Mouse (Mus musculus): Measurements from ENCODE around the gene Srpk2. TPM values are rescaled to one million over a fixed set of nuclear protein-coding genes. Genes with fewer than 3 reads are reported as not detected.
"Not testable (repeated sequence)": the region's sequence is repeated elsewhere in the genome, so short reads cannot be mapped to it uniquely, and the experiment has no call there.

The Srpk2 gene
- total RNA-seq, 2 experiments from 2014 or later = 139 to 157 TPM

GRCm38 (mm10) chr5:23615586-23616269 lies 68.7 kb downstream of the Srpk2 start:
- no peak for DNase-seq (ENCODE audit: low spot score in 2 of 2)

DNA sequence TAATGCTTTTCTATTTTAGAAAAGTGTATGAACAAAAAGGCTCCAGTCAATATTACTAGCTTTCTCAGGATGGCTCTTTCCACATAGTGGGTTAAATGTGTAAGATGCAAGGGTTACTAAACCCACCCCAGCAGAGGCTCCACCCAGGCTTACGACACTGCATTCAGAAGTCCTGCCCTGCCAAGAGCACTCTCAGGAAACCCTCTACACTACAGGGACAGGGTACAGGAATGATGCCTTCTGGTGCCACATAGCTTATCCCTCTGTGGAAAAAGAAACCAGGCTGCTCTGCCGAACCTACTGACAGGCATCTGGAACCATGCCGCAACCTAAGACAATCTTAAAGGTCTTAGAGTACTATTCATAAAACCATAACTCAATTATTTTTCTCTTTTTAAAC lies 71.6 kb downstream of the Srpk2 start:
- no peak for DNase-seq (ENCODE audit: low spot score in 2 of 2)

DNA sequence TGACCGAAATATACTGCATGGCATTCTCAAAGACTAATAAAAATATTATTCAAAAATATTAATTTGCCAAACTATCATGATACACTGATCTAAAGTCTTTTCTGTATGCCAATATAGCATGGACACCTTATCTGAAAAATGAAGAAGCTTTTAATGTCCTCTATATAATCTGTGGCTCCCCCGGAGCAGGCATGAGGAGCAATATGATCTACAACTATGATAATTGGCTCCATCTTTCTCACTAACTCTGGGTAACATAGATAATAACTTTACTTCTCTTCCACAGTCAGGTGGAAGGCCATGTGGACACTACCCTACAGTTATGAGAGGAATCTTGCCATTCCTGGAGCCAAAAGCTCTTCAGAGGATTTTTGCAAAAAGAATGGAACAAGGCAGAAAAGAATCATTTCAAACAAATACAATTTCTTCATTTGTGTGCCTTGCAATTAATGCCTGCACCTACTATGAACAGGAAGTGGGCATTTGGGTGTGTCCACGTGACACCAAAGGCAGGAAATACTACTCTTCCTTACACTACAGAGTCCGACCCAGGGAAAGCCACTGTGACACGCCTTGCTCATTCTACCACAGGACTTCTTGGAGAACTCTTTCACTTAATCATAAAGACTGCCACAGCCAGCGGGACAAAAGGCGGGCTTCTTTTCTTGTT lies 80.2 kb downstream of the Srpk2 start:
- DNase-seq (ENCODE audit: low spot score in 2 of 2) = no peak

- DNase-seq (ENCODE audit: low spot score in 2 of 2) = peak; percentile 32 to 58
Observed at GRCm38 (mm10) chr5:23599750-23600537, 84.5 kb downstream of the Srpk2 start.

GRCm38 (mm10) chr5:23599171-23599570 lies 85.2 kb downstream of the Srpk2 start:
- no peak for DNase-seq (ENCODE audit: low spot score in 2 of 2)

DNA sequence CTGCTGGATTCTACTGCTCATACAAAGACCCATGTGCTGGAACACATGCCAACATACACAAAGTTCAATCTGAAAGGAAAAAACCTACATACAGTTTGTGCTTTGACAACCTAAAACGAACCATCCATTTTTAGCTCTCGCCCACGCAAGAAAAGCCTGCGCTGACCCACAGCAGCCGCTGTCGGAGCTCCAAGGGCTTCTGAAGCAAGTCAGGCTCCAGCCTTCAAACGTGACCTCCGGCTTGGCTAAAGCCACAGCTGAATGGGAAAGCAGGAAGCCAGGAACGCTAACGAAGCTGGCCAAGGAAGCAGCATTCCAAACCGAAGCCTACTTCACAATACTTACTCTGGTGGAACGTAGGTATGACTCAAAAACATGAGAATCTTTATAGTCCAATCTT lies 85.9 kb downstream of the Srpk2 start:
- no peak for DNase-seq (ENCODE audit: low spot score in 2 of 2)

DNA sequence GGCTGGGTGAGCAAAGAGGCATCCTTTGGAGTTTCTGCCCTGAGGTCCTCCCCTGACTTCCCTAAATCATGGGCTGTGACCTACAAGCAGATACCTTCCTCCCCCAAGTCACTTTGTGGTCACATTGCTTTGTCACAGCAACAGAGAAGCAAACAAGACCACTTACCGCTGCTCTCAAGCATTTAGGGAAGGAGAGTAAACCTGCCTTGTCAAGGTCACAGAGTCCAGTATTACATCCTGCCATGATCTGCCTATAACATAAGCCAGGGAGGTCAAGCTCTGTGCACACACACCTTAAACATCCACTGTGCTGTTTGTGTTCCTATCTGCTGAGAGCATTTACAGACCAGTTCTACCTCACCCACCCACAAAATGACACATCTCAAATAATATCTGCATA lies 86.4 kb downstream of the Srpk2 start:
- DNase-seq (ENCODE audit: low spot score in 2 of 2) = no peak

- no peak for DNase-seq (ENCODE audit: low spot score in 2 of 2)
Observed at GRCm38 (mm10) chr5:23597260-23597864, 87.1 kb downstream of the Srpk2 start.

DNA sequence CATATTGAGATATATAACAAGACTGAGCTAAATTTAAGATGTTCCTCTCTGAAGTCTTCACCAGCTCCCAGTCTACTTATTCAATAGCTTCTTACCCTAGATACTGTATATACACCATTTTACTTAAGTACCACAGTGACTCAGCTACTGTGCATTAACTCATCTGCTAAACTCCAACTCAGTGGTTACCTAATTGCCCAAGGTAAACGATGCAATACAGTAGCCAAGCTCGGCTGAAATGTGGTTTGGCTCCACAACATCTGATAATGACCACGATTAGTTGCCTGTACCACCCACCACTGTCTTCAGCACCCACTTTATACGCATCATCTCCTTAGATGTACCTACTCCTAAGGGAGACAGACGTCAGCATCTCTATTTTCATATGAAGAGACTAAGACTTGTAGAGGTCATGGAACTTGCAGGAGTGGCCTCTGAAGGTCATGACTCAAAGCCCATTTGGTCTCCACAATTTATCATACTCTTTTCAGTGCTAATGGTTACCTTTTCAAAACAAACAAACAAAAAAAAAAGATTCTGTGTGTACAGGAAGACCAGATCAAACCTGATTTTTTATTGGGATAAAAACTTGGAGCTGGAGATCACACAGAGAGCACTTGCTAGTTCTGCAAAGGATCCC lies 88.0 kb downstream of the Srpk2 start:
- DNase-seq (ENCODE audit: low spot score in 2 of 2) = no peak

DNA sequence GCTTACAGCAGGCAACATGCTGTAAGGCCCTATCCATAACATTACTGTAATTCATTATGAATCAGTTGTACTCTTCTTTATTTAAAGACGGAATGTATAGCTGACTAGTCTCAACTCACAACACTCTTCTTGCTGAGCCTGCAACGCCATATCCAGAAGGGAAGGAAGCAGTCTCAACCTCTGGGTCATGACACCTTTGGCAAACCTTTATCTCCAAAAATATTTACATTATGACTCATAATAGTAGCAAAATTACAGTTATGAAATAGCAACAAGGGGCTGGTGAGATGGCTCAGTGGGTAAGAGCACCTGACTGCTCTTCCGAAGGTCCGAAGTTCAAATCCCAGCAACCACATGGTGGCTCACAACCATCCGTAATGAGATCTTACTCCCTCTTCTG lies 94.1 kb downstream of the Srpk2 start:
- DNase-seq (ENCODE audit: low spot score in 2 of 2) = not testable (repeated sequence)

GRCm38 (mm10) chr5:23587614-23588013 lies 96.8 kb downstream of the Srpk2 start:
- DNase-seq (ENCODE audit: low spot score in 2 of 2) = no peak

GRCm38 (mm10) chr5:23586531-23587453 lies 97.6 kb downstream of the Srpk2 start:
- DNase-seq (ENCODE audit: low spot score in 2 of 2) = no peak

GRCm38 (mm10) chr5:23581484-23582060 lies 102.8 kb downstream of the Srpk2 start:
- no peak for DNase-seq (ENCODE audit: low spot score in 2 of 2)

GRCm38 (mm10) chr5:23579120-23579880 lies 105.1 kb downstream of the Srpk2 start:
- DNase-seq (ENCODE audit: low spot score in 2 of 2) = no peak

- no peak for DNase-seq (ENCODE audit: low spot score in 2 of 2)
Observed at GRCm38 (mm10) chr5:23578322-23578957, 106.0 kb downstream of the Srpk2 start.

GRCm38 (mm10) chr5:23577847-23578246 lies 106.6 kb downstream of the Srpk2 start:
- no peak for DNase-seq (ENCODE audit: low spot score in 2 of 2)

- no peak for DNase-seq (ENCODE audit: low spot score in 2 of 2)
Observed at GRCm38 (mm10) chr5:23576336-23577094, 107.9 kb downstream of the Srpk2 start.

DNA sequence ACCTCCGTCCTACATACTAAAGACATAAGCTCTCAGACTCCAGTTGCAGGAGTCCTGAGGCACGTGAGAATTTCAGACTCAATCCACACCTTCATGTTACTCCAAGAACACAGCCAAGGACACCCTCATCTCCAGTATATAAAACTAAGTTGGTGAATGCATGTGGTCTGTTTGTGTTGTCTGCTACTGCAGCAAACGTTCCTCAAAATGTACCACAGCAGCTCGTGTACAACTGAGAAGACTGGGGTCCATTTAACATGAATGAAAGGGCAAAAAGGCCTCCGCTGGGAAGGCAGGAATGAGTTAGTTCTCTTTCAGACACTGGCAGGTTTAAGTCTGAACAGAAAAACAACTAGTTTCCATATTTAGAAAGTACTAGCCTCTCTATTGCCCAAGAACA lies 110.5 kb downstream of the Srpk2 start:
- no peak for DNase-seq (ENCODE audit: low spot score in 2 of 2)

Measured in layer of hippocampus, postnatal 14 days (tissue).